Mouse (Mus musculus) myocyte (in vitro differentiated cells): ENCODE measurements around the gene Atpaf1.

Experiments used
- CEBPB ChIP-seq: IDR thresholded peaks from 2 replicates; pipeline ENCODE4 v1.6.1; 2011; ENCODE audit warnings: mild to moderate bottlenecking, moderate library complexity; ENCODE audit not compliant: poor library complexity, insufficient read depth, severe bottlenecking
- E2F4 ChIP-seq: IDR thresholded peaks from one replicate; pipeline ENCODE4 v1.6.1; 2011; ENCODE audit warnings: mild to moderate bottlenecking, control low read depth, moderate library complexity; ENCODE audit not compliant: insufficient read depth
- MAX ChIP-seq: IDR thresholded peaks from one replicate; pipeline ENCODE4 v1.6.1; 2011; ENCODE audit warnings: low read depth, mild to moderate bottlenecking, control low read depth
- MYOD1 ChIP-seq, 3 experiments: IDR thresholded peaks; one replicate each; pipeline ENCODE4 v1.6.1; 2011; ENCODE audit warnings: control low read depth in 2 of 3, low read depth in 2 of 3, mild to moderate bottlenecking in 2 of 3, moderate library complexity in 1 of 3; ENCODE audit not compliant: insufficient read length in 2 of 3, control insufficient read depth in 1 of 3
- MYOG ChIP-seq, 3 experiments: IDR thresholded peaks; one replicate each; pipeline ENCODE4 v1.6.1; 2011; ENCODE audit warnings: control low read depth in 2 of 3, low read depth in 2 of 3, mild to moderate bottlenecking in 2 of 3; ENCODE audit not compliant: insufficient read length in 2 of 3, control insufficient read depth in 1 of 3, insufficient read depth in 1 of 3
- POLR2A ChIP-seq: IDR thresholded peaks from one replicate; pipeline ENCODE4 v1.6.1; 2011; ENCODE audit warnings: low read depth, mild to moderate bottlenecking, control low read depth, moderate library complexity; ENCODE audit not compliant: insufficient read length
- POLR2AphosphoS2 ChIP-seq: IDR thresholded peaks from one replicate; pipeline ENCODE4 v1.6.1; 2011; ENCODE audit warnings: low read depth, control low read depth; ENCODE audit not compliant: insufficient read length
- REST ChIP-seq: IDR thresholded peaks from one replicate; pipeline ENCODE4 v1.6.1; 2011; ENCODE audit warnings: mild to moderate bottlenecking, control low read depth, moderate library complexity; ENCODE audit not compliant: insufficient read depth, insufficient read length
- SRF ChIP-seq: IDR thresholded peaks from one replicate; pipeline ENCODE4 v1.6.1; 2011; ENCODE audit warnings: low read depth; ENCODE audit not compliant: control insufficient read depth, insufficient read length
- TCF12 ChIP-seq: IDR thresholded peaks from one replicate; pipeline ENCODE4 v1.6.1; 2011; ENCODE audit warnings: mild to moderate bottlenecking, control low read depth; ENCODE audit not compliant: poor library complexity, insufficient read depth, severe bottlenecking
- USF1 ChIP-seq: IDR thresholded peaks from one replicate; pipeline ENCODE4 v1.6.1; 2011; ENCODE audit warnings: low read depth, mild to moderate bottlenecking, control low read depth, moderate library complexity

DNA sequence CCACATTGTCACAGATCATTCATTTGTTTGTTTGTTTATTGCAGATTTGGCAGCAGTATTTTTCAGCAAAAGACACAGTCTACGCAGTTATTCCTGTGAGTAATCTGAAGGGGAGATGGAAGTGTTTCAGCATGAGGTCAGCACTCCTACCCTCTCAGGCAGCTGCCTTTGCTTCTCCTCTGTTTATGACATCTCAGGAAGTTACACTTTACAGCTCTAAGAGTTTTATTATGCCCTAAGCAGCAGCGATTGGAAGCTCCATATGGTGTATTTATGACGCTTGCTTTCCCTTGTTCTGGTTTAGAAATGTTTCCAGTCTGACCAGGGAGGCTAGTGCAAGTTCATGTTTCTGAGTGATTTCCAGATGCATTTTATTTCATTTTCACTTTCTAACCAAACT is 10.7 kb downstream of the Atpaf1 start:
- TF ChIP-seq E2F4 (no peak), POLR2A (no peak), TCF12 (no peak), MAX (no peak), MYOG (IDR thresholded peaks at IDR 0.05; ENCODE audit: control insufficient read depth in 1 of 3, insufficient read depth in 1 of 3, insufficient read length in 2 of 3, low read depth in 2 of 3) (no peak), POLR2AphosphoS2 (no peak), MYOD1 (IDR thresholded peaks at IDR 0.05; ENCODE audit: control insufficient read depth in 1 of 3, insufficient read length in 2 of 3, low read depth in 2 of 3) (no peak), USF1 (no peak), CEBPB (no peak), REST (no peak), SRF (no peak)
